Mouse (Mus musculus): ENCODE results near the gene Calm2. TPM values are rescaled to one million over a fixed set of nuclear protein-coding genes. Genes with fewer than 3 reads are reported as not detected.

Calm2 gene
- polyA plus RNA-seq, 1 experiment from 2014 or later = 2,858 TPM

GRCm38 (mm10) chr17:87475356-87475755 is 28.6 kb upstream of the Calm2 start:
- no peaks in the 10 kb centered on the region for H3K27me3 ChIP-seq (ENCODE audit: control insufficient read depth, insufficient read depth, low read length)
- no peak for ATAC-seq (ENCODE audit: low FRiP score)

GRCm38 (mm10) chr17:87474501-87474795 is 27.7 kb upstream of the Calm2 start:
- Histone ChIP-seq H3K9me3 (ENCODE audit: control insufficient read depth, low read length) (no peaks in the 10 kb centered on the region), H3K4me1 (replicated peaks; ENCODE audit: control insufficient read depth, insufficient read depth, low read length) (peaks cover 30% of the 10 kb centered on the region), H3K36me3 (replicated peaks; ENCODE audit: control insufficient read depth, insufficient read depth) (no peaks in the 10 kb centered on the region), H3K9ac (peak overlapping the region; percentile 36), H3K4me2 (replicated peaks) (peak overlapping the region; percentile 49), H3K4me3 (replicated peaks; ENCODE audit: low read length) (peak overlapping the region; percentile 9), H3K27me3 (ENCODE audit: control insufficient read depth, insufficient read depth, low read length) (no peaks in the 10 kb centered on the region), H3K27ac (no peak overlapping the region)
- 2% methylated on average over 7 of the region's 7 CpGs for WGBS
- no peak for ATAC-seq (ENCODE audit: low FRiP score)
- DNase-seq (ENCODE audit: low spot score) = no peak

More at GRCm38 (mm10) chr17:87475356-87475755, 28.6 kb upstream of the Calm2 start:
- H3K4me1 ChIP-seq (replicated peaks; ENCODE audit: control insufficient read depth, insufficient read depth, low read length) = peaks cover 30% of the 10 kb centered on the region
- H3K27ac ChIP-seq = no peak overlapping the region
- no peak for DNase-seq (ENCODE audit: low spot score)
- H3K4me2 ChIP-seq (replicated peaks) = no peak overlapping the region
- 67% methylated on average over 8 of the region's 8 CpGs for WGBS
- no peak overlapping the region for H3K4me3 ChIP-seq (replicated peaks; ENCODE audit: low read length)
- no peak overlapping the region for H3K9ac ChIP-seq
- H3K9me3 ChIP-seq (ENCODE audit: control insufficient read depth, low read length) = no peaks in the 10 kb centered on the region
- no peaks in the 10 kb centered on the region for H3K36me3 ChIP-seq (replicated peaks; ENCODE audit: control insufficient read depth, insufficient read depth)

- Histone ChIP-seq H3K4me1 (replicated peaks; ENCODE audit: control insufficient read depth, insufficient read depth, low read length) (peaks cover 30% of the 10 kb centered on the region), H3K36me3 (replicated peaks; ENCODE audit: control insufficient read depth, insufficient read depth) (no peaks in the 10 kb centered on the region), H3K27me3 (ENCODE audit: control insufficient read depth, insufficient read depth, low read length) (no peaks in the 10 kb centered on the region), H3K4me2 (replicated peaks) (peak overlapping the region; percentile 49), H3K27ac (peak overlapping the region; percentile 47), H3K9me3 (ENCODE audit: control insufficient read depth, low read length) (no peaks in the 10 kb centered on the region), H3K4me3 (replicated peaks; ENCODE audit: low read length) (peak overlapping the region; percentile 9), H3K9ac (peak overlapping the region; percentile 36)
- DNase-seq (ENCODE audit: low spot score) = peak; percentile 63
- ATAC-seq (ENCODE audit: low FRiP score) = peak; percentile 50
- under 1% methylated on average over 23 of the region's 23 CpGs for WGBS
Measured at GRCm38 (mm10) chr17:87473736-87474500, 27.2 kb upstream of the Calm2 start.

- peak overlapping the region; percentile 36; the same call in 1 of the 2 replicates for H3K9ac ChIP-seq
- peak overlapping the region; percentile 47 for H3K27ac ChIP-seq
- H3K9me3 ChIP-seq (ENCODE audit: control insufficient read depth, low read length) = no peaks in the 10 kb centered on the region
- ATAC-seq (ENCODE audit: low FRiP score) (no peak), DNase-seq (ENCODE audit: low spot score) (no peak)
- H3K4me2 ChIP-seq (replicated peaks) = peak overlapping the region; percentile 49
- no peaks in the 10 kb centered on the region for H3K36me3 ChIP-seq (replicated peaks; ENCODE audit: control insufficient read depth, insufficient read depth)
- no peaks in the 10 kb centered on the region for H3K27me3 ChIP-seq (ENCODE audit: control insufficient read depth, insufficient read depth, low read length)
- H3K4me1 ChIP-seq (replicated peaks; ENCODE audit: control insufficient read depth, insufficient read depth, low read length) = peaks cover 29% of the 10 kb centered on the region
- 9% methylated on average over 9 of the region's 9 CpGs for WGBS
- peak overlapping the region; percentile 9 for H3K4me3 ChIP-seq (replicated peaks; ENCODE audit: low read length)
Measured at GRCm38 (mm10) chr17:87473441-87473735, 26.7 kb upstream of the Calm2 start.

GRCm38 (mm10) chr17:87472879-87473278 is 26.1 kb upstream of the Calm2 start:
- no peak for DNase-seq (ENCODE audit: low spot score)
- Histone ChIP-seq H3K4me1 (replicated peaks; ENCODE audit: control insufficient read depth, insufficient read depth, low read length) (peaks cover 24% of the 10 kb centered on the region), H3K9me3 (ENCODE audit: control insufficient read depth, low read length) (no peaks in the 10 kb centered on the region), H3K4me3 (replicated peaks; ENCODE audit: low read length) (no peak overlapping the region), H3K27me3 (ENCODE audit: control insufficient read depth, insufficient read depth, low read length) (no peaks in the 10 kb centered on the region), H3K36me3 (replicated peaks; ENCODE audit: control insufficient read depth, insufficient read depth) (no peaks in the 10 kb centered on the region), H3K4me2 (replicated peaks) (peak overlapping the region; percentile 49; the same call in 1 of the 2 replicates), H3K9ac (no peak overlapping the region), H3K27ac (no peak overlapping the region)
- WGBS = 63% methylated on average over 10 of the region's 10 CpGs
- ATAC-seq (ENCODE audit: low FRiP score) = no peak

DNA sequence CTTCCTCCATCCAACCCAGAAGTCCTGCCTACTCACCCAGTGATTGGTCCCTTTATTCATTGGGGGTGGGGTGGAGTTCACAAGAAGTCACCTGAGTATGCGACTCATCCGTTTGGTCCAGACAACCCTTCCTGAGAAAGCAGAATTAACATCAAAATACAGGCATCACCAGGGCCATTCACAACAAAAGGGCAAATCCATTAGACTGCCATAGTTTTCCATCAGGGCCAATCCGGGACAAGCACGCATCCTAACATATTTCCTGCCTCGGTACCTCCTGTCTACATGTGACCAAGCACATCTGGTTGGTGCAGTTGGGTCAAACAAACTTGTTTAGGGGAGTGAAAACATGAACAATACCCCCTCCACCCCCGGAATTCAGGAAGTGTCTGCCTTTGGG is 24.9 kb upstream of the Calm2 start:
- H3K4me2 ChIP-seq (replicated peaks) = no peak overlapping the region
- DNase-seq (ENCODE audit: low spot score) (no peak), ATAC-seq (ENCODE audit: low FRiP score) (no peak)
- peaks cover 20% of the 10 kb centered on the region for H3K4me1 ChIP-seq (replicated peaks; ENCODE audit: control insufficient read depth, insufficient read depth, low read length)
- no peaks in the 10 kb centered on the region for H3K9me3 ChIP-seq (ENCODE audit: control insufficient read depth, low read length)
- WGBS = 61% methylated on average over 6 of the region's 6 CpGs
- no peak overlapping the region for H3K4me3 ChIP-seq (replicated peaks; ENCODE audit: low read length)
- H3K27ac ChIP-seq = no peak overlapping the region
- H3K36me3 ChIP-seq (replicated peaks; ENCODE audit: control insufficient read depth, insufficient read depth) = no peaks in the 10 kb centered on the region
- H3K27me3 ChIP-seq (ENCODE audit: control insufficient read depth, insufficient read depth, low read length) = no peaks in the 10 kb centered on the region
- no peak overlapping the region for H3K9ac ChIP-seq

- no peaks in the 10 kb centered on the region for H3K9me3 ChIP-seq (ENCODE audit: control insufficient read depth, low read length)
- H3K4me2 ChIP-seq (replicated peaks) = no peak overlapping the region
- peaks cover 20% of the 10 kb centered on the region for H3K4me1 ChIP-seq (replicated peaks; ENCODE audit: control insufficient read depth, insufficient read depth, low read length)
- WGBS = 76% methylated on average over 8 of the region's 8 CpGs
- ATAC-seq (ENCODE audit: low FRiP score) (no peak), DNase-seq (ENCODE audit: low spot score) (no peak)
- H3K27me3 ChIP-seq (ENCODE audit: control insufficient read depth, insufficient read depth, low read length) = no peaks in the 10 kb centered on the region
- no peak overlapping the region for H3K4me3 ChIP-seq (replicated peaks; ENCODE audit: low read length)
- H3K36me3 ChIP-seq (replicated peaks; ENCODE audit: control insufficient read depth, insufficient read depth) = no peaks in the 10 kb centered on the region
- no peak overlapping the region for H3K27ac ChIP-seq
- no peak overlapping the region for H3K9ac ChIP-seq
Measured at GRCm38 (mm10) chr17:87470797-87471196, 24.1 kb upstream of the Calm2 start.

- DNase-seq (ENCODE audit: low spot score) (no peak), ATAC-seq (ENCODE audit: low FRiP score) (no peak)
- 69% methylated on average over 8 of the region's 8 CpGs for WGBS
- H3K4me1 ChIP-seq (replicated peaks; ENCODE audit: control insufficient read depth, insufficient read depth, low read length) = peaks cover 20% of the 10 kb centered on the region
- H3K27me3 ChIP-seq (ENCODE audit: control insufficient read depth, insufficient read depth, low read length) = no peaks in the 10 kb centered on the region
- no peak overlapping the region for H3K4me3 ChIP-seq (replicated peaks; ENCODE audit: low read length)
- H3K9me3 ChIP-seq (ENCODE audit: control insufficient read depth, low read length) = no peaks in the 10 kb centered on the region
- no peaks in the 10 kb centered on the region for H3K36me3 ChIP-seq (replicated peaks; ENCODE audit: control insufficient read depth, insufficient read depth)
- H3K9ac ChIP-seq = no peak overlapping the region
- no peak overlapping the region for H3K27ac ChIP-seq
- H3K4me2 ChIP-seq (replicated peaks) = no peak overlapping the region
Measured at GRCm38 (mm10) chr17:87470282-87470681, 23.5 kb upstream of the Calm2 start.

DNA sequence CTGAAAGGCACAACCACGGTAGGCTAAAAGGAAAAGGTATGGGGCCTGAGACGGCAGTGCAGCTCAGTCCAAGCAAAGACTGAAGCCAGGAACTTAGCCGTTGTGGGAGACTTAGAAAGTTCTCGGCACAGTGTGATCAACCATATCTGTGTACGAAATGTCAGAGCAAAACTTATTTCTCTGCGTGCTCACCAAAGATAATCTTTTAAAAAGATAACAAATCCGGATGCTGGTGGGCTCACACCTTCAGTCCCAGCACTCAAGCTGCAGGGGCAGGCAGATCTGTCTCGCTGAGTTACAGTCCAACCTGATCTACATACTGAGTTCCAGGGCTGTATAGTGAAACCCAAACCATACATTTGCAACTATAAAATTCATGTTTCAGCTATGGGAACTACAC is 22.7 kb upstream of the Calm2 start:
- Histone ChIP-seq H3K9ac (no peak overlapping the region), H3K27ac (no peak overlapping the region), H3K4me3 (replicated peaks; ENCODE audit: low read length) (no peak overlapping the region), H3K4me2 (replicated peaks) (no peak overlapping the region), H3K9me3 (ENCODE audit: control insufficient read depth, low read length) (no peaks in the 10 kb centered on the region), H3K36me3 (replicated peaks; ENCODE audit: control insufficient read depth, insufficient read depth) (no peaks in the 10 kb centered on the region), H3K27me3 (ENCODE audit: control insufficient read depth, insufficient read depth, low read length) (no peaks in the 10 kb centered on the region), H3K4me1 (replicated peaks; ENCODE audit: control insufficient read depth, insufficient read depth, low read length) (peaks cover 13% of the 10 kb centered on the region)
- no peak for DNase-seq (ENCODE audit: low spot score)
- 84% methylated on average over 8 of the region's 8 CpGs for WGBS
- ATAC-seq (ENCODE audit: low FRiP score) = no peak

- Histone ChIP-seq H3K27me3 (ENCODE audit: control insufficient read depth, insufficient read depth, low read length) (no peaks in the 10 kb centered on the region), H3K27ac (no peak overlapping the region), H3K9ac (no peak overlapping the region), H3K4me2 (replicated peaks) (no peak overlapping the region), H3K4me1 (replicated peaks; ENCODE audit: control insufficient read depth, insufficient read depth, low read length) (peaks cover 6% of the 10 kb centered on the region), H3K4me3 (replicated peaks; ENCODE audit: low read length) (no peak overlapping the region), H3K9me3 (ENCODE audit: control insufficient read depth, low read length) (no peaks in the 10 kb centered on the region), H3K36me3 (replicated peaks; ENCODE audit: control insufficient read depth, insufficient read depth) (no peaks in the 10 kb centered on the region)
- 79% methylated on average over 5 of the region's 5 CpGs for WGBS
- ATAC-seq (ENCODE audit: low FRiP score) (no peak), DNase-seq (ENCODE audit: low spot score) (no peak)
Measured at GRCm38 (mm10) chr17:87468616-87469015, 21.9 kb upstream of the Calm2 start.

All from hindbrain, embryonic 14.5 days (tissue).